Mouse (Mus musculus): ENCODE results near the gene Slc9a3r2.

Gene Slc9a3r2

GRCm38 (mm10) chr17:24635694-24636093 is 14.4 kb downstream of the Slc9a3r2 start:
- DNase-seq: no peak

- DNase-seq: no peak
Observed at GRCm38 (mm10) chr17:24635024-24635423, 15.1 kb downstream of the Slc9a3r2 start.

- no peak for DNase-seq
Observed at GRCm38 (mm10) chr17:24633831-24634230, 16.3 kb downstream of the Slc9a3r2 start.

- no peak for DNase-seq
Observed at GRCm38 (mm10) chr17:24632813-24633449, 17.2 kb downstream of the Slc9a3r2 start.

GRCm38 (mm10) chr17:24632167-24632812 is 17.8 kb downstream of the Slc9a3r2 start, which contains the start of the genes Tsc2 and Nthl1:
TSS of gene Tsc2 (minus strand) at chr17:24632630.
TSS of gene Nthl1 (plus strand) at chr17:24632680.
- peak; percentile 78 for DNase-seq

GRCm38 (mm10) chr17:24630072-24630471 is 20.1 kb downstream of the Slc9a3r2 start:
- no peak for DNase-seq

GRCm38 (mm10) chr17:24628646-24629045 is 21.5 kb downstream of the Slc9a3r2 start:
- peak; percentile 56 for DNase-seq

GRCm38 (mm10) chr17:24625472-24625871 is 24.7 kb downstream of the Slc9a3r2 start:
- no peak for DNase-seq

- no peak for DNase-seq
Observed at GRCm38 (mm10) chr17:24617561-24618194, 32.4 kb downstream of the Slc9a3r2 start.

- no peak for DNase-seq
Observed at GRCm38 (mm10) chr17:24610711-24611110, 39.4 kb downstream of the Slc9a3r2 start.

GRCm38 (mm10) chr17:24608874-24609273 is 41.3 kb downstream of the Slc9a3r2 start:
- no peak for DNase-seq

- DNase-seq: no peak
Observed at GRCm38 (mm10) chr17:24608370-24608769, 41.8 kb downstream of the Slc9a3r2 start.

- DNase-seq: no peak
Observed at GRCm38 (mm10) chr17:24604557-24604956, 45.6 kb downstream of the Slc9a3r2 start.

- DNase-seq: no peak
Observed at GRCm38 (mm10) chr17:24603961-24604360, 46.2 kb downstream of the Slc9a3r2 start.

- no peak for DNase-seq
Observed at GRCm38 (mm10) chr17:24600502-24600901, 49.6 kb downstream of the Slc9a3r2 start.

GRCm38 (mm10) chr17:24597989-24598388 is 52.1 kb downstream of the Slc9a3r2 start:
- DNase-seq: no peak

- DNase-seq: no peak
Observed at GRCm38 (mm10) chr17:24596471-24597183, 53.5 kb downstream of the Slc9a3r2 start.

GRCm38 (mm10) chr17:24596073-24596466 is 54.1 kb downstream of the Slc9a3r2 start:
- no peak for DNase-seq

GRCm38 (mm10) chr17:24595126-24596072 is 54.7 kb downstream of the Slc9a3r2 start:
- no peak for DNase-seq

GRCm38 (mm10) chr17:24593992-24594890 is 55.9 kb downstream of the Slc9a3r2 start:
- DNase-seq: no peak

- DNase-seq: no peak
Observed at GRCm38 (mm10) chr17:24593248-24593647, 56.9 kb downstream of the Slc9a3r2 start.

Data from right cerebral cortex, postnatal 14 days (tissue).